Mouse (Mus musculus) embryonic fibroblast, embryonic 13.5 days (primary cell): ENCODE measurements around the gene Mcl1.

ENCODE experiments used
- CTCF ChIP-seq: IDR thresholded peaks from 2 replicates; pipeline ENCODE4 v1.5.1; 2011; ENCODE audit warnings: mild to moderate bottlenecking, control low read depth, low read length, moderate library complexity, borderline replicate concordance; ENCODE audit not compliant: insufficient read depth
- POLR2A ChIP-seq: IDR thresholded peaks from 2 replicates; pipeline ENCODE4 v1.6.1; 2011; ENCODE audit warnings: low read depth, mild to moderate bottlenecking, control low read depth, low read length, moderate library complexity

- TF ChIP-seq CTCF (no peak), POLR2A (peak; percentile 100)
Measured at GRCm38 (mm10) chr3:95658236-95658867, at the start of gene Mcl1.
